Mouse (Mus musculus) testis, adult 2 months (tissue): Measurements from ENCODE around the gene Kiss1.

Experiments used
- CTCF ChIP-seq: fragments of 200-500 bp; IDR thresholded peaks from 2 replicates; pipeline ENCODE4 v1.5.1; 2012; ENCODE audit warnings: low read depth, mild to moderate bottlenecking, inconsistent platforms, low read length, moderate library complexity; ENCODE audit not compliant: control insufficient read depth, insufficient read depth, insufficient replicate concordance
- POLR2A ChIP-seq: fragments of 200-500 bp; IDR thresholded peaks from 2 replicates; pipeline ENCODE4 v1.6.1; 2012; ENCODE audit warnings: low read depth, mild to moderate bottlenecking, inconsistent platforms, low read length, moderate library complexity; ENCODE audit not compliant: control insufficient read depth

GRCm38 (mm10) chr1:133368644-133369043 is 47.0 kb downstream of the Kiss1 start:
- TF ChIP-seq CTCF = no peak
- TF ChIP-seq POLR2A = no peak
